Mouse (Mus musculus) adrenal gland, postnatal 14 days (tissue): ENCODE data around the gene Arhgap40. TPM values are rescaled to one million over a fixed set of nuclear protein-coding genes. Genes with fewer than 3 reads are reported as not detected.

ENCODE experiments used
- DNase-seq: peaks from one replicate; pipeline ENCODE4 v3.0.0; 2021; ENCODE audit warnings: mixed read lengths
- long read RNA-seq, 2 experiments: library from polyadenylated mRNA; stranded (forward); transcript quantifications; one replicate each; pipeline ENCODE4 v2.0.0; 2021
- total RNA-seq: library from RNA; stranded (reverse); gene quantifications from 2 replicates; pipeline ENCODE4 v1.2.3, GENCODE M21; 2021

The Arhgap40 gene
- total RNA-seq = not detected in 2 replicates
- long read RNA-seq, experiment 1 = 0 reads
- long read RNA-seq, experiment 2 = 0 reads

GRCm38 (mm10) chr2:158512528-158512927, at the start of gene Arhgap40:
TSS of gene Arhgap40 (plus strand) at chr2:158512796.
- no peak for DNase-seq

- DNase-seq = no peak
Measured at GRCm38 (mm10) chr2:158474159-158474558, 38.4 kb upstream of the Arhgap40 start.

- no peak for DNase-seq
Measured at GRCm38 (mm10) chr2:158477640-158478039, 35.0 kb upstream of the Arhgap40 start.

- no peak for DNase-seq
Measured at GRCm38 (mm10) chr2:158498457-158498856, 14.1 kb upstream of the Arhgap40 start.

- peak; percentile 50 for DNase-seq
Measured at GRCm38 (mm10) chr2:158501836-158502812, 10.5 kb upstream of the Arhgap40 start, which contains the start of gene Adig. TSS of gene Adig (plus strand) at chr2:158502612.

GRCm38 (mm10) chr2:158503226-158503625, 9.4 kb upstream of the Arhgap40 start:
- DNase-seq = no peak

GRCm38 (mm10) chr2:158503671-158504070, 8.9 kb upstream of the Arhgap40 start:
- DNase-seq = peak; percentile 43

GRCm38 (mm10) chr2:158506475-158506874, 6.1 kb upstream of the Arhgap40 start:
- no peak for DNase-seq

GRCm38 (mm10) chr2:158507046-158507445, 5.5 kb upstream of the Arhgap40 start:
- DNase-seq = no peak

- DNase-seq = peak; percentile 91
Measured at GRCm38 (mm10) chr2:158510665-158511064, 1.9 kb upstream of the Arhgap40 start.

- DNase-seq = no peak
Measured at GRCm38 (mm10) chr2:158513821-158514336, 1.3 kb downstream of the Arhgap40 start.

GRCm38 (mm10) chr2:158518583-158518982, 6.0 kb downstream of the Arhgap40 start:
- DNase-seq = no peak

GRCm38 (mm10) chr2:158519071-158519470, 6.5 kb downstream of the Arhgap40 start:
- no peak for DNase-seq

GRCm38 (mm10) chr2:158519800-158520199, 7.2 kb downstream of the Arhgap40 start:
- no peak for DNase-seq

- peak; percentile 61 for DNase-seq
Measured at GRCm38 (mm10) chr2:158523060-158523459, 10.5 kb downstream of the Arhgap40 start.

GRCm38 (mm10) chr2:158524129-158524860, 11.7 kb downstream of the Arhgap40 start:
- DNase-seq = no peak

GRCm38 (mm10) chr2:158534090-158534489, 21.5 kb downstream of the Arhgap40 start:
- DNase-seq = peak; percentile 66

- no peak for DNase-seq
Measured at GRCm38 (mm10) chr2:158534559-158534958, 22.0 kb downstream of the Arhgap40 start.

GRCm38 (mm10) chr2:158539433-158540305, 27.1 kb downstream of the Arhgap40 start:
- DNase-seq = no peak

- no peak for DNase-seq
Measured at GRCm38 (mm10) chr2:158541286-158541685, 28.7 kb downstream of the Arhgap40 start.

GRCm38 (mm10) chr2:158545266-158545665, 32.7 kb downstream of the Arhgap40 start:
- DNase-seq = no peak

GRCm38 (mm10) chr2:158546751-158547150, 34.2 kb downstream of the Arhgap40 start:
- DNase-seq = peak; percentile 86
